Mouse (Mus musculus): ENCODE measurements around the gene Trpd52l3. TPM values are rescaled to one million over a fixed set of nuclear protein-coding genes. Genes with fewer than 3 reads are reported as not detected.

Trpd52l3 gene
- polyA plus RNA-seq, 1 experiment: not detected

DNA sequence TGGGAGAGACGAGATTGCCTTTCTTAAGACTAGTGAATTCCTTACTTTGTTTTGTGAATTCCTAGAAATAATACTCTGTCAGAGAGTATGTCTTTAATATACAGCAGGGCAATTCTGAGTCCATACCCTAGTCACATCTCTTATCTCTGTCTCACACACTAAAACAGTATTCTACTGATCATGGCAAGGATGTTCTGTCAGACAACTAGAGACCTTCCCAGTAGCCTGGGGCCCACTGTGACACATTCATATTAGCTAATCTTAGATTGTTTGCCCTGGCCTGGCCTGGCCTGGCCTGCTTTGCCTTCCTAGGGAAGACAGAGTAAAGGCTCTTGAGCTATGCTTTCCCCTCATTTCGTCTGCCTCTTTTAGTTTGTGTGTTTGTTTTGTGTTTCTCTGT, 47.0 kb downstream of the Trpd52l3 start:
- H3K4me3 ChIP-seq (replicated peaks): no peak overlapping the region
- H3K9me3 ChIP-seq: peaks cover 7% of the 10 kb centered on the region
- H3K4me1 ChIP-seq: peaks cover 50% of the 10 kb centered on the region
- peaks cover 66% of the 10 kb centered on the region for H3K36me3 ChIP-seq (replicated peaks; ENCODE audit: low read length)
- TF ChIP-seq FLI1 (IDR thresholded peaks at IDR 0.05; ENCODE audit: low read length) (no peak), GATA1 (IDR thresholded peaks at IDR 0.05; ENCODE audit: borderline replicate concordance, low read length) (no peak)
- H3K27me3 ChIP-seq (replicated peaks): no peaks in the 10 kb centered on the region

DNA sequence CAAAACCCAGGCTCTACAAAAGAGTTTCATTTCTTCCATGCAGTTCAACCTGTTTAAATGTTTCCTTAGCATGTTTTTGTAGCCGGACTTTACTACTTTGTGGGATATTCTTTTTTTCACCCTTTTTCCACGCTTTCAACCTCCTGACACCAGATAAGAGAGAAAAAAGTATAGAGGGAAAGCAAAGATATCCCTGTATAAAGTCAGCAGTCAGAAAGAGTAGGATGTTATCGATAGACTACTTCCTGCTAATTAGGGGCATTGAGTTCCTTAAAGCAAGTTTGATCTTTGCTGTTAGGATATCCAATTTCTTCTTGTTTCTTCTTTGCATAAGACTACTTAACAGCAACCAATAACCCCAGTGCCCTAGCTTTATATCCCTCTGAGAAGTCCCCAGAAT, 47.9 kb downstream of the Trpd52l3 start:
- no peak overlapping the region for H3K4me3 ChIP-seq (replicated peaks)
- H3K4me1 ChIP-seq: peaks cover 50% of the 10 kb centered on the region
- H3K27me3 ChIP-seq (replicated peaks): no peaks in the 10 kb centered on the region
- TF ChIP-seq GATA1 (IDR thresholded peaks at IDR 0.05; ENCODE audit: borderline replicate concordance, low read length): no peak
- peaks cover 63% of the 10 kb centered on the region for H3K36me3 ChIP-seq (replicated peaks; ENCODE audit: low read length)
- H3K9me3 ChIP-seq: peaks cover 6% of the 10 kb centered on the region

DNA sequence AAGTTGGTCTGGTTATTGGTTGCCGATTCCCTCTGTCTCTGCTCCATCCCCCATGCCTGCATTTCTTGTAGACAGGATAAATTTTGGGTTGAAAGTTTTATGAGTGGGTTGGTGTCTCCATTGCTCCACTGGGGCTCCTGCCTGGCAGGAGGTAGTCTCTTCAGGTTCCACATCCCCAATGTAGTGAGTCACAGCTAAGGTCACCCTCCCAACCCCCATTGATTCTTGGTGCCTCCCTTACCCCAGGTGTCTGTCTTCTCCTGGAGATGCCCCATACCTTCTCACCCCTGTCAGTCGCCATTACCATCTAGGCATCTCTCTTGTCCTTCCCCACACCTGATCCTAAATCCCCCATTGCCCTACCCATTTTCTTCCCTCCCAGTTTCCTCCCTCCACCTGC, 50.6 kb downstream of the Trpd52l3 start:
- H3K4me1 ChIP-seq: peaks cover 43% of the 10 kb centered on the region
- H3K4me3 ChIP-seq (replicated peaks): no peak overlapping the region
- peaks cover 60% of the 10 kb centered on the region for H3K36me3 ChIP-seq (replicated peaks; ENCODE audit: low read length)
- no peaks in the 10 kb centered on the region for H3K27me3 ChIP-seq (replicated peaks)
- TF ChIP-seq FLI1 (IDR thresholded peaks at IDR 0.05; ENCODE audit: low read length) (no peak), GATA1 (IDR thresholded peaks at IDR 0.05; ENCODE audit: borderline replicate concordance, low read length) (no peak)
- no peaks in the 10 kb centered on the region for H3K9me3 ChIP-seq

Other genes starting within 250 kb of the Trpd52l3 start
- gene 9930021J03Rik, start 197.8 kb upstream of the Trpd52l3 start, polyA plus RNA-seq (2012; ENCODE audit: insufficient read depth, low replicate concordance): 0.62 and 0.70 TPM in 2 replicates
- gene Ranbp6, start 190.8 kb upstream of the Trpd52l3 start, polyA plus RNA-seq (2012; ENCODE audit: insufficient read depth, low replicate concordance): 0.60 TPM in 1 of 2 replicates, not detected in the other
- gene Il33, start 78.7 kb upstream of the Trpd52l3 start, polyA plus RNA-seq (2012; ENCODE audit: insufficient read depth, low replicate concordance): not detected in 2 replicates
- 2.0 and 2.6 TPM in 2 replicates for gene Uhrf2, start 26.7 kb downstream of the Trpd52l3 start, polyA plus RNA-seq (2012; ENCODE audit: insufficient read depth, low replicate concordance)
- 0.73 TPM in 1 of 2 replicates, not detected in the other for gene Gldc, start 171.6 kb downstream of the Trpd52l3 start, polyA plus RNA-seq (2012; ENCODE audit: insufficient read depth, low replicate concordance)
- gene Mbl2, start 229.2 kb downstream of the Trpd52l3 start, polyA plus RNA-seq (2012; ENCODE audit: insufficient read depth, low replicate concordance): not detected in 2 replicates

Data from megakaryocyte, embryonic 14.5 days (primary cell).